Mouse (Mus musculus): ENCODE results near the gene Tmem203.
A peak's percentile ranks its signal among the peaks of the same experiment; 100 is the strongest.
"Not testable (repeated sequence)": the region's sequence is repeated elsewhere in the genome, so short reads cannot be mapped to it uniquely, and the experiment has no call there.

Tmem203 gene

GRCm38 (mm10) chr2:25234050-25234449, 21.2 kb upstream of the Tmem203 start, which contains the start of gene Slc34a3:
TSS of gene Slc34a3 (minus strand) at chr2:25234364.
- DNase-seq (ENCODE audit: low spot score) = no peak

GRCm38 (mm10) chr2:25234551-25235220, 20.6 kb upstream of the Tmem203 start:
- no peak for DNase-seq (ENCODE audit: low spot score)

- no peak for DNase-seq (ENCODE audit: low spot score)
Measured at GRCm38 (mm10) chr2:25236614-25237013, 18.6 kb upstream of the Tmem203 start, which contains the start of gene Rnf224. TSS of gene Rnf224 (minus strand) at chr2:25236787.

- DNase-seq (ENCODE audit: low spot score) = no peak
Measured at GRCm38 (mm10) chr2:25237522-25237921, 17.7 kb upstream of the Tmem203 start.

- DNase-seq (ENCODE audit: low spot score) = no peak
Measured at GRCm38 (mm10) chr2:25238106-25238505, 17.1 kb upstream of the Tmem203 start.

GRCm38 (mm10) chr2:25239766-25240165, 15.5 kb upstream of the Tmem203 start:
- no peak for DNase-seq (ENCODE audit: low spot score)

- no peak for DNase-seq (ENCODE audit: low spot score)
Measured at GRCm38 (mm10) chr2:25240310-25240709, 14.9 kb upstream of the Tmem203 start.

GRCm38 (mm10) chr2:25240723-25241437, 14.4 kb upstream of the Tmem203 start:
- DNase-seq (ENCODE audit: low spot score) = peak; percentile 68

GRCm38 (mm10) chr2:25241438-25241775, 13.8 kb upstream of the Tmem203 start:
- DNase-seq (ENCODE audit: low spot score) = no peak

GRCm38 (mm10) chr2:25242101-25242506, 13.1 kb upstream of the Tmem203 start, which contains the start of the genes Rnf208 and Cysrt1:
TSS of gene Rnf208 (plus strand) at chr2:25242255.
TSS of gene Cysrt1 (minus strand) at chr2:25242452.
- no peak for DNase-seq (ENCODE audit: low spot score)

GRCm38 (mm10) chr2:25243342-25243741, 11.9 kb upstream of the Tmem203 start:
- DNase-seq (ENCODE audit: low spot score) = no peak

- no peak for DNase-seq (ENCODE audit: low spot score)
Measured at GRCm38 (mm10) chr2:25244144-25244543, 11.1 kb upstream of the Tmem203 start.

GRCm38 (mm10) chr2:25246183-25247072, 8.8 kb upstream of the Tmem203 start, which contains the start of gene AL732309.1:
TSS of gene AL732309.1 (minus strand) at chr2:25246863.
- no peak for DNase-seq (ENCODE audit: low spot score)

- DNase-seq (ENCODE audit: low spot score) = no peak
Measured at GRCm38 (mm10) chr2:25252331-25252730, 2.9 kb upstream of the Tmem203 start.

- DNase-seq (ENCODE audit: low spot score) = not testable (repeated sequence)
Measured at GRCm38 (mm10) chr2:25256443-25257109, 1.3 kb downstream of the Tmem203 start.

GRCm38 (mm10) chr2:25257250-25257649, 2.0 kb downstream of the Tmem203 start:
- not testable (repeated sequence) for DNase-seq (ENCODE audit: low spot score)

GRCm38 (mm10) chr2:25258887-25259286, 3.6 kb downstream of the Tmem203 start:
- no peak for DNase-seq (ENCODE audit: low spot score)

- no peak for DNase-seq (ENCODE audit: low spot score)
Measured at GRCm38 (mm10) chr2:25261870-25262269, 6.6 kb downstream of the Tmem203 start.

GRCm38 (mm10) chr2:25262291-25262767, 7.1 kb downstream of the Tmem203 start, which contains the start of gene Tprn:
TSS of gene Tprn (plus strand) at chr2:25262618.
- DNase-seq (ENCODE audit: low spot score) = peak; percentile 95

- no peak for DNase-seq (ENCODE audit: low spot score)
Measured at GRCm38 (mm10) chr2:25262795-25263622, 7.8 kb downstream of the Tmem203 start.
